Mouse (Mus musculus) midbrain, embryonic 12.5 days (tissue): Measurements from ENCODE around the gene Mbd4. TPM values are rescaled to one million over a fixed set of nuclear protein-coding genes. Genes with fewer than 3 reads are reported as not detected.
"Not testable (repeated sequence)": the region's sequence is repeated elsewhere in the genome, so short reads cannot be mapped to it uniquely, and the experiment has no call there.

Experiments
- ATAC-seq: fragments of 200-750 bp; cut with Nextera tagmentation; 2 replicates; pipeline ENCODE4 v1.8.0; 2017; ENCODE audit warnings: low read depth, moderate TSS enrichment, moderate library complexity; ENCODE audit not compliant: low FRiP score
- H3K27ac ChIP-seq: fragments of 300-500 bp; sonication (generic); replicated peaks from 2 replicates; pipeline ENCODE4 v1.5.1; 2016; ENCODE audit warnings: mild to moderate bottlenecking
- H3K27me3 ChIP-seq: fragments of 300-500 bp; sonication (generic); 2 replicates; pipeline ENCODE4 v1.6.1; 2016; ENCODE audit warnings: mild to moderate bottlenecking
- H3K36me3 ChIP-seq: fragments of 300-500 bp; sonication (generic); 2 replicates; pipeline ENCODE4 v1.6.1; 2016
- H3K4me1 ChIP-seq: fragments of 300-500 bp; sonication (generic); 2 replicates; pipeline ENCODE4 v1.6.1; 2016
- H3K4me2 ChIP-seq: fragments of 300-500 bp; sonication (generic); replicated peaks from 2 replicates; pipeline ENCODE4 v1.6.1; 2016; ENCODE audit warnings: mild to moderate bottlenecking, moderate library complexity
- H3K4me3 ChIP-seq: fragments of 300-500 bp; sonication (generic); 2 replicates; pipeline ENCODE4 v1.5.1; 2016; ENCODE audit warnings: mild to moderate bottlenecking
- H3K9ac ChIP-seq: fragments of 300-500 bp; sonication (generic); replicated peaks from 2 replicates; pipeline ENCODE4 v1.6.1; 2016; ENCODE audit warnings: mild to moderate bottlenecking, moderate library complexity
- H3K9me3 ChIP-seq: fragments of 300-500 bp; sonication (generic); 2 replicates; pipeline ENCODE4 v1.6.1; 2016; ENCODE audit warnings: mild to moderate bottlenecking
- WGBS: fragments of 180-500 bp; shearing (Covaris S2); methylation state at CpG from one replicate; pipeline ENCODE4 v1.1.7; 2016; 5-methylcytosine and 5-hydroxymethylcytosine counted together
- polyA plus RNA-seq: library from polyadenylated mRNA; unstranded; fragments of >200 nt; fragmentation: Nextera tagmentation; extraction: Ambion mirVana; gene quantifications from 2 replicates; pipeline ENCODE4 v1.2.1, GENCODE M21; 2016

Mbd4 gene
- polyA plus RNA-seq, 1 experiment from 2014 or later: 24.4 TPM

GRCm38 (mm10) chr6:115888296-115888695, 35.1 kb upstream of the Mbd4 start:
- ATAC-seq: no peak

DNA sequence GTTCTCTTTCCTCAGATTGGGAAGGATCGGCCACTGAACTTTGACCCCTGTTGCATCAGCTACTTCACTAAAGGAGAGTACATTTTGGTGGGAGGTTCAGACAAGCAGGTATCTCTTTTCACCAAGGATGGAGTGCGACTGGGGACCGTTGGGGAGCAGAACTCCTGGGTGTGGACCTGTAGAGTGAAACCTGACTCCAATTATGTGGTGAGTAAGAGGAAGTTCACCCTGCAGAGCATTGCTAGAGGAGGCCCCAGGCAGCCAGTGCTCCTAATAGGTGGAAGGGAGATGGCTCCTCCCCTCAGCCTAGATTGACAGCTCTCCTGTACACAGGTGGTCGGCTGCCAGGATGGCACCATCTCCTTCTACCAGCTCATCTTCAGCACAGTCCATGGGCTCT, 33.7 kb upstream of the Mbd4 start:
- peaks cover 4% of the 10 kb centered on the region; the same call in 1 of the 2 replicates for H3K9me3 ChIP-seq
- H3K36me3 ChIP-seq: peaks cover 39% of the 10 kb centered on the region
- H3K4me1 ChIP-seq: peaks cover 10% of the 10 kb centered on the region
- no peak for ATAC-seq
- no peak overlapping the region for H3K27ac ChIP-seq
- no peak overlapping the region for H3K4me3 ChIP-seq
- H3K4me2 ChIP-seq: no peak overlapping the region
- whole genome bisulfite sequencing: 79% methylated on average over 4 of the region's 4 CpGs
- no peak overlapping the region for H3K9ac ChIP-seq
- no peaks in the 10 kb centered on the region for H3K27me3 ChIP-seq

More at GRCm38 (mm10) chr6:115888296-115888695, 35.1 kb upstream of the Mbd4 start:
- Histone ChIP-seq H3K4me3 (no peak overlapping the region), H3K9me3 (peaks cover 4% of the 10 kb centered on the region; the same call in 1 of the 2 replicates), H3K9ac (no peak overlapping the region), H3K4me2 (no peak overlapping the region), H3K36me3 (peaks cover 43% of the 10 kb centered on the region), H3K27me3 (0 out of 2 replicates have a peak, but pooled peaks cover 4% of the 10 kb centered on the region), H3K4me1 (peaks cover 17% of the 10 kb centered on the region), H3K27ac (no peak overlapping the region)
- WGBS: 93% methylated on average over 3 of the region's 3 CpGs

- Histone ChIP-seq H3K27me3 (no peaks in the 10 kb centered on the region), H3K9me3 (peaks cover 4% of the 10 kb centered on the region; the same call in 1 of the 2 replicates), H3K4me1 (no peaks in the 10 kb centered on the region), H3K36me3 (peaks cover 44% of the 10 kb centered on the region), H3K27ac (no peak overlapping the region), H3K9ac (no peak overlapping the region), H3K4me2 (no peak overlapping the region), H3K4me3 (no peak overlapping the region)
- no peak for ATAC-seq
Measured at GRCm38 (mm10) chr6:115884018-115884417, 30.8 kb upstream of the Mbd4 start.

DNA sequence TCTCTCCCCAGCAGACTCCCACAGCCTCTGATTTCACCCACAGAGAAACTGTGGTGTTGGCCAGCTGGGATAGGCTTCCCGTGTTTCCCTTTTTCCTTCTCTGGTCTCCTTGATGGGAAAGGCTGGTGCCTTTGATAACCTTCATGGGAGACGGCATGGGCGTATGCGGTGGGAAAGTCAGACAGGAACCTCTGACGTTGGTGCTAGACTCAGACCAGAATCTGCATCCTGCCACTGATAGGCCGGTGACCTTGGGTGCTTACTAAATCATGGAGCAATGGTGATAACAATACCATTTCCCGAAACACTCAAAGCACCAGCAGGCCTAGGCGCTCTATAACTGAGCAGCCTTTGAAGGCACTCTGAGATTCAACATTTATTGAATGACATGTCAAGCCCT, 27.6 kb upstream of the Mbd4 start:
- no peak overlapping the region for H3K9ac ChIP-seq
- 89% methylated on average over 8 of the region's 8 CpGs for WGBS
- ATAC-seq: no peak
- H3K36me3 ChIP-seq: peaks cover 40% of the 10 kb centered on the region
- H3K4me1 ChIP-seq: no peaks in the 10 kb centered on the region
- no peaks in the 10 kb centered on the region for H3K9me3 ChIP-seq
- H3K27ac ChIP-seq: no peak overlapping the region
- no peaks in the 10 kb centered on the region for H3K27me3 ChIP-seq
- no peak overlapping the region for H3K4me3 ChIP-seq
- H3K4me2 ChIP-seq: no peak overlapping the region

GRCm38 (mm10) chr6:115879736-115880135, 26.6 kb upstream of the Mbd4 start:
- Histone ChIP-seq H3K36me3 (peaks cover 39% of the 10 kb centered on the region), H3K4me2 (no peak overlapping the region), H3K27ac (no peak overlapping the region), H3K9ac (no peak overlapping the region), H3K27me3 (no peaks in the 10 kb centered on the region), H3K9me3 (no peaks in the 10 kb centered on the region), H3K4me3 (no peak overlapping the region), H3K4me1 (no peaks in the 10 kb centered on the region)
- ATAC-seq: no peak
- 84% methylated on average over 6 of the region's 6 CpGs for WGBS

DNA sequence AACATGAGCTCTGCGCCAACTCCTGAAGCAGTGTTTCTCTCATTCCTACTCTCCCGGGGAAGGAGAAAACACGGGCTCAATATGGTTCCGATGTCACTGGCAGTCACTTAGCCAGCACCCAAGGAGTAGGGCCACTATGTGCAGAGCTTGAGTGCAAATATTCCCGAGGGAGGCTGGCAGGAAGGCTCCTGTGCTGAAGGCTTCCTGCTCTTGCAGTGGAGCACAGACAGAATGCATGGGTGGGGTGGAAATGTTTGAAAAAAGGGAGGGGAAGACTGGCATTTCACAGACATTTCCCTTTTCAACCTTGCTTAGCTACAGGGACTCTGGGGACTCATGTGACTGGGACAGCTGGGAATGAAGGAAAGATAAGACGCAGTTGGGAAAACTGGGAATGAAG, 25.5 kb upstream of the Mbd4 start:
- Histone ChIP-seq H3K36me3 (peaks cover 37% of the 10 kb centered on the region), H3K4me3 (no peak overlapping the region), H3K4me1 (no peaks in the 10 kb centered on the region), H3K9me3 (no peaks in the 10 kb centered on the region), H3K9ac (no peak overlapping the region), H3K27me3 (no peaks in the 10 kb centered on the region), H3K27ac (no peak overlapping the region), H3K4me2 (no peak overlapping the region)
- ATAC-seq: no peak
- WGBS: 86% methylated on average over 6 of the region's 6 CpGs

DNA sequence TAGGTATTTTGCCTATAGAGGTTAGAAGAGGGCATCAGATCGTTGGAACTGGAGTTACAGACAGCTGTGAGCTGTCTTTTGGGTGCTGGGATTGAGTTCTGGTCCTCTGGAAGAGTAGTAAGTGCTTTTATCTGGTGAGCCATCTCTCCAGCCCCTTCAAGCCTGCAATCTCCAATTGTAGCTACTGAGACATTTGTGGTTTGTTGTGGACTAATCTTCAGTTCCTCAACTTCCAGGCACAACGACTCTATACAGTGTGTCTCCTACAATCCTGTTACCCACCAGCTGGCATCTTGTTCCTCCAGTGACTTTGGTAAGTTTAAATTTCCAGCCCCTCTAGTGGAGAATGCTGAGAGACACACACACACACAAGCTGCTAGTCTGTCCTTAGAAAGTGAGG, 24.1 kb upstream of the Mbd4 start:
- no peak for ATAC-seq
- Histone ChIP-seq H3K27me3 (no peaks in the 10 kb centered on the region), H3K4me2 (no peak overlapping the region), H3K9me3 (no peaks in the 10 kb centered on the region), H3K9ac (no peak overlapping the region), H3K4me3 (no peak overlapping the region), H3K4me1 (no peaks in the 10 kb centered on the region), H3K36me3 (peaks cover 31% of the 10 kb centered on the region), H3K27ac (no peak overlapping the region)
- WGBS: 91% methylated on average over 2 of the region's 2 CpGs

GRCm38 (mm10) chr6:115871318-115871717, 18.1 kb upstream of the Mbd4 start:
- WGBS: no CpG with 5 or more reads among the region's 3 CpGs

DNA sequence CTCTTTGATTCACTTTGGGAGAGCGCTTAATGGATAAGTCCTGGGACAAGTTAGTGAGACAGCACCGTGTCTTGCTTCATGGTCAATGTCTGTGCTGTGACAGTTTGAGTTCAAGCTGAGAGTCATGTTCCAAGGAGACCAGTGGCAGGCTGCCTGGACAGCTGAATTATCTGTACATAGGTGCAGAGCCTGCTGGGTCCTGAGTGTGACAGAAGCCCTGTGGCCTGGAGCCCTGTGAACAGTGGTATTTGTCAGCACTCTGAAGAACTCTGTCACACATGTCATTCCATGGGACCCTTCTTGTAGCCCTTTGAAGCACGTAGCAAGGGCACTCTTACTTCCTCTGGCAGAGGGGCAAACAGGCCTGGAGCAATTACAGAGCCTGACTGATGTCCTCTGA, 14.0 kb upstream of the Mbd4 start:
- H3K9ac ChIP-seq, H3K9me3 ChIP-seq, H3K4me3 ChIP-seq, H3K27ac ChIP-seq, H3K4me1 ChIP-seq, ATAC-seq, H3K27me3 ChIP-seq, H3K4me2 ChIP-seq: not testable (repeated sequence)
- 0 out of 2 replicates have a peak, but pooled peaks cover 13% of the 10 kb centered on the region for H3K36me3 ChIP-seq
- no CpG with 5 or more reads among the region's 3 CpGs for WGBS

More at GRCm38 (mm10) chr6:115871318-115871717, 18.1 kb upstream of the Mbd4 start:
- H3K4me2 ChIP-seq, H3K4me3 ChIP-seq, H3K27ac ChIP-seq, H3K9ac ChIP-seq, H3K27me3 ChIP-seq, H3K4me1 ChIP-seq, H3K36me3 ChIP-seq, ATAC-seq, H3K9me3 ChIP-seq: not testable (repeated sequence)

- 0 out of 2 replicates have a peak, but pooled peaks cover 13% of the 10 kb centered on the region for H3K36me3 ChIP-seq
- H3K4me3 ChIP-seq: no peak overlapping the region
- no peak overlapping the region for H3K4me2 ChIP-seq
- WGBS: 96% methylated on average over 4 of the region's 4 CpGs
- no peak overlapping the region for H3K9ac ChIP-seq
- H3K9me3 ChIP-seq: no peaks in the 10 kb centered on the region
- H3K27ac ChIP-seq: no peak overlapping the region
- no peaks in the 10 kb centered on the region for H3K27me3 ChIP-seq
- ATAC-seq: no peak
- H3K4me1 ChIP-seq: no peaks in the 10 kb centered on the region
Measured at GRCm38 (mm10) chr6:115865246-115865645, 12.1 kb upstream of the Mbd4 start.

- no peaks in the 10 kb centered on the region for H3K4me1 ChIP-seq
- H3K4me2 ChIP-seq: no peak overlapping the region
- H3K9me3 ChIP-seq: no peaks in the 10 kb centered on the region
- no peak overlapping the region for H3K27ac ChIP-seq
- no peak overlapping the region for H3K4me3 ChIP-seq
- no peaks in the 10 kb centered on the region for H3K27me3 ChIP-seq
- no peak for ATAC-seq
- 0 out of 2 replicates have a peak, but pooled peaks cover 13% of the 10 kb centered on the region for H3K36me3 ChIP-seq
- 79% methylated on average over 7 of the region's 7 CpGs for WGBS
- no peak overlapping the region for H3K9ac ChIP-seq
Measured at GRCm38 (mm10) chr6:115863340-115863841, 10.2 kb upstream of the Mbd4 start.

- WGBS: 87% methylated on average over 7 of the region's 7 CpGs
- H3K27ac ChIP-seq: no peak overlapping the region
- no peak overlapping the region for H3K4me2 ChIP-seq
- no peaks in the 10 kb centered on the region for H3K9me3 ChIP-seq
- H3K4me1 ChIP-seq: peaks cover 5% of the 10 kb centered on the region; the same call in 1 of the 2 replicates
- no peaks in the 10 kb centered on the region for H3K27me3 ChIP-seq
- H3K36me3 ChIP-seq: 0 out of 2 replicates have a peak, but pooled peaks cover 10% of the 10 kb centered on the region
- no peak overlapping the region for H3K4me3 ChIP-seq
- H3K9ac ChIP-seq: no peak overlapping the region
- no peak for ATAC-seq
Measured at GRCm38 (mm10) chr6:115860027-115860556, 6.9 kb upstream of the Mbd4 start.

DNA sequence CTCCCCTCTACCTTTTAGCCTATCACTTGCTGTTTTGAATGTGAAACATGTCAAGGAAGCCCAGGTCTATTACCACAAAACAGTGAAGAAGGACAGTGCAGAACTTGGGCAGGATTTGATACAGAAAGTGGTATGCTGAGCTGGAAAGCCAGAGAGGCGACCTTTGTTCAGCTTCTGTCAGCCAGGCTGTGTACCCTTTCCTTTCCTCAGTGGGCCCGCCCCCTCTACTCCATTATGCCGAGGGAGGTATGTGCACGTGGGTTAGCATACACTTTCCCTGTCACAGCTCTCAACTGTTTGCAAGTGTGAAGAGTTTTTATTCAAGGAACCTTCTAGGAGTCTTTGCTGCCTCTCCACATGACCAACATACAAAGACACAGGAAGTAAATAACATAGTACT, 6.1 kb upstream of the Mbd4 start:
- WGBS: 63% methylated on average over 4 of the region's 4 CpGs
- no peak for ATAC-seq
- Histone ChIP-seq H3K4me3 (no peak overlapping the region), H3K36me3 (0 out of 2 replicates have a peak, but pooled peaks cover 3% of the 10 kb centered on the region), H3K9me3 (no peaks in the 10 kb centered on the region), H3K9ac (no peak overlapping the region), H3K27me3 (no peaks in the 10 kb centered on the region), H3K27ac (no peak overlapping the region), H3K4me2 (no peak overlapping the region), H3K4me1 (peaks cover 5% of the 10 kb centered on the region; the same call in 1 of the 2 replicates)
